Mouse (Mus musculus) cerebellum, adult 2 months (tissue): ENCODE data around the gene Map1lc3b.

Experiments
- CTCF ChIP-seq: fragments of 200-500 bp; IDR thresholded peaks from 2 replicates; pipeline ENCODE4 v1.5.1; 2011; ENCODE audit warnings: low read depth, mild to moderate bottlenecking, control low read depth, low read length, moderate library complexity, borderline replicate concordance; ENCODE audit not compliant: insufficient read depth
- POLR2A ChIP-seq: fragments of 200-500 bp; IDR thresholded peaks from 2 replicates; pipeline ENCODE4 v1.6.1; 2011; ENCODE audit warnings: low read length, control low read depth, borderline replicate concordance; ENCODE audit not compliant: insufficient read depth

- TF ChIP-seq CTCF (no peak), POLR2A (no peak)
Observed at GRCm38 (mm10) chr8:121609251-121609650, 19.1 kb downstream of the Map1lc3b start.
